Mouse (Mus musculus): ENCODE measurements around the gene Kcnq5.
A peak's percentile ranks its signal among the peaks of the same experiment; 100 is the strongest.
"Not testable (repeated sequence)": the region's sequence is repeated elsewhere in the genome, so short reads cannot be mapped to it uniquely, and the experiment has no call there.

Kcnq5 gene

DNA sequence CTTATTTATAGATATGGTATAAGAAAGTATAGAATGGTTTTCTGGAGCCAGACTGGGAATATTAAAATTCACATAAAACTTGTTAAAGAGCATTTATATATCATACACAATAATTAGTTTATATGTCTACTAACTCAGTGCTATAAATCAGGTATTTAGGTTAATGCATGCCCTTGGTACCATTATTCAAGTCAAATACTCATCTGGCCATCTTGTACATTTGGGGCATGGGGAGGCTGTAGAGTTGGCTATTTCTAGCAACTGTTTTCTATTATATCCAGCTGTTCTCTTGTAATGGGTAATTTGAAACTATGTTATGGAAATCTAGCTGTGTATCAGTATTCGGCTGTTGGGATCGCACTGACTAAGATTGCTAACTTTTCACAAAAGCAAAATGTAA is 339.3 kb downstream of the Kcnq5 start:
- no peak for DNase-seq

GRCm38 (mm10) chr1:21622039-21622438 is 339.7 kb downstream of the Kcnq5 start:
- no peak for DNase-seq

DNA sequence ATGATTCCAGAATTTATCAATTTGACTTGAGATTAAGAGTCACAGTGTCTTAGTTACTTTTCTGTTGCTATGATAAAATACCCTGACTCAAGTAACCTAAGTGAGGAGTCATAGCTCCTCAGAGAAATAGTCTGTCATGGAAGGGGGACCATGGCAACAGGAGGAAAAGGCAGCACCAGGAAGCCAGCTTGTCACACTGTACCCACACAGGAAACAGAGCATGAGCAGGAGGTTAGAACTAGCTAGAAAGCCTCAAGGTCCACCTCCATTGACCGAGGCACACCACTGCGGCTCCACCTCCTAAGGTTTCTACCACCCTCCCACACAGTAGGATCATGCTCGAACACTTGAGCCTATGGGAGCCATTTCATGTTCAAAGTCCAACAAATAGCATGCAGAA is 343.0 kb downstream of the Kcnq5 start:
- no peak for DNase-seq

DNA sequence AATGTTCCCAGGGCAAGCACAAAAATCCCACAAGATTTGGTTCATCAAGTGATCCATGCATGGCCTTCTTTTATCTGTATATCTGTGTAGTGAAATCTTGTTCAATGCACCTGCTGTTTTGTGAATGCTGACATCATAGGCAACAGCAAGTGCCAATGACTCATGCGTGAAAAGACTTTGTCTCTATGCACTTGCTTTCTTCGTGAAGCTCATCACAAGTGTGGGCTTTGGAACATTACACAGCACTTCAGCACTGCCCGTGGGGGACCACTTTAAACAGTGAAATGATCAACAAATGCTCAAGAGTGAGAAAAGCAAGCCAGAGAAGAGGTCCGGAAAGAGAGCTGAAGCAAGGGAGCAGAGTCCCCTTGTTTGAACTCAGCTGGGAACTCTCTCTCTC is 345.1 kb downstream of the Kcnq5 start:
- DNase-seq, result no peak

DNA sequence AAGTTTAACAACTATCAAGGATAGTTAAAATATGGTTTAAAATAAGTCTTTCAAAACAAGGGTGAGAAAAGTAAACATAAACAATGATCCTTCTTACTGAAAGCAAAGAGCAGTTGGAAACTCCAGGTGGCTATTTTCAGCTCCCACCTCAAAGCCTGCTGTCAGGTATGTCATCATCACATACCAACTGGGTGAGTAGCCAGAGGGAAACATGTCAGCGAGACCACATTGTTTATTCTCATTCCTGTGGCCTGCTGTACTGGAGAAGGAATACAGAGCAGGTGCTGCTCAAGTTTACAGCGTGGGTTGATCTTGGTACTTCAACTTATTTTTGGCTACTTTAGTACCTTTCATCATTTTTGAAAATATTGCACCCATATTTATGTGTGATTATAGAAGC is 347.8 kb downstream of the Kcnq5 start:
- no peak for DNase-seq

- DNase-seq, result no peak
Measured at GRCm38 (mm10) chr1:21604003-21604402, 357.7 kb downstream of the Kcnq5 start.

GRCm38 (mm10) chr1:21602567-21602966 is 359.2 kb downstream of the Kcnq5 start:
- DNase-seq, result no peak

GRCm38 (mm10) chr1:21600606-21601005 is 361.1 kb downstream of the Kcnq5 start:
- no peak for DNase-seq

GRCm38 (mm10) chr1:21593872-21594271 is 367.9 kb downstream of the Kcnq5 start:
- no peak for DNase-seq

- DNase-seq, result not testable (repeated sequence)
Measured at GRCm38 (mm10) chr1:21567397-21567796, 394.3 kb downstream of the Kcnq5 start.

- DNase-seq, result no peak
Measured at GRCm38 (mm10) chr1:21554630-21555029, 407.1 kb downstream of the Kcnq5 start.

DNA sequence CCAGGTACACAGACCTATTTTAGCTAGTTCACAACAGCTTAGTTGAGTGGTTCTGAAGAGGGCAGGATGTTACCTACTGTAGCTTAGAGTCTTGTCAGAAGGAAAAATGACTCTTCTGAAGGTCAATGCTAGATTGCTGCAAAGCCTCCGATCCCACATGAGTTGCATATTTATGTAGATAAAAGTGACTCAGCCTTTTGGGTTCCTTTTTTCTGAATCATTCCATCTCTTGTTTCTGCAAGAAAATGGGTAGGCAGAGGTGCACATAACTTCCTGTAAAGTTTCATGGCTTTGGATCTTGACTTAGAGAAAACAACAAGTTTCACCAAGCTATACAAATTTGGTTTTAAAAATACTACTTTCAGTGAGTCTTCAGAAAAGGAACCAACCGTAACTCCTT is 409.0 kb downstream of the Kcnq5 start:
- DNase-seq, result no peak

DNA sequence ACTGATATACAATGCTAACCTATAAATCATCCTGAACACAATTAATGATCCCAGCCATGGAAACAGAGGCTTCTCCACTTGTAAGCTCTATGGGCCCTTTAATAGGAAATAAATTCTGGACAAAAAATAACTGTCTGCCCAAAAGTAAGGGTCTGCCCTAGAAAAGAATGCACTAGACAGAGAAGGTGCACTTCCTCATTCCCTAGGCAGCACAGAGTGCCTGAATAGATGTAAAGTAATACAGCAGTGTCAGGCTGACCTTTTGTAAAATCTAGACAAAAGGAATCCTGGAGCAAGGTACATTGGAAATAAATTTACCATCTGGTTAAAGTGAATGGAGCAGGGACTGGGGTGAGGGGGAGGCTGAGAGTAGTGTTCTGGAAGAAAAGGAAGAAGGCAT is 417.8 kb downstream of the Kcnq5 start:
- no peak for DNase-seq

- DNase-seq, result no peak
Measured at GRCm38 (mm10) chr1:21539486-21539885, 422.3 kb downstream of the Kcnq5 start.

DNA sequence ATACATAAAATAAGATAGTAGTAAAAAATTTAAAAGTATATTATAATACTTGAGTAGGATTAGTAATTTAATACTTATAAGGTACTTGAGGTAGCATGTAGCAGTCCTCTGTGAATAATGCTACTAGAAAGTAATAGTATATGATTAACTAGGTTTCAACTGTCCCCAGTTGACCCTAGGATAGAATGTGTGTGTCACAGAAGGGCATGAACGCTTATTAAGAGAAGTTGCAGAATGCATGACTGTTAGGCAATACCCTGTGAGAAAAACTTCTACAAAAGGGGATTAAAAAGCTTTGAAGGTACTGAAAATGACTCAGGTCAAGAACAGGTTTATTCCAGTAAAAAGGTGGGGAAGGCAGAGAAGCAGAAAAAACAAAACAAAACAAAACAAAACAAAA is 430.9 kb downstream of the Kcnq5 start:
- DNase-seq, result no peak

- peak; percentile 47 for DNase-seq
Measured at GRCm38 (mm10) chr1:21521995-21522394, 439.7 kb downstream of the Kcnq5 start.

GRCm38 (mm10) chr1:21521475-21521874 is 440.3 kb downstream of the Kcnq5 start:
- no peak for DNase-seq

DNA sequence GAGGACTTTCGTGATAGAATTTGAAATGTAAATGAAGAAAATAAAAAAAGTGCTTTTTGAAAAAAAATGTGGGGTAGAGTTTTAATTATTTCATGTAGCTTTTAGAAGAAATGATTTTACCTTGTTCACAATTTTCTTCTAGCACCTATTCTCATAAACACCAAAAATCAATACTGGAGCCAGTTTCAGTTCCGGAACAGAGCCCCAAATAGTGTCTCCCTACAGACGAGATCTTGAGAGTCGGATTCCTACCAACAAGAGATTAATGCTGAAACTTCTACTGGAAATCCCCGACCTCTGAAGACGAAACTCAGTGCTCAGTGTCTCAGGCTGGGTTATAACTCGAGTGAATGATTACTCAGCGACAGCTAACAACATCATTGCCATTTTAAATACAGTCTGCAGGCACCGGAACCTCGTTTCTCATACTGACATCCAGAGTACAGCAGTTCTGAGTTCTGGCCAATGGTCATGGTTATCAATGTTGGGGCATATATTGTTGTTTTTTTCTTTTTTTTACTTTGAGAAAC is 441.6 kb downstream of the Kcnq5 start:
- no peak for DNase-seq

GRCm38 (mm10) chr1:21506665-21507064 is 455.1 kb downstream of the Kcnq5 start:
- no peak for DNase-seq

- no peak for DNase-seq
Measured at GRCm38 (mm10) chr1:21499815-21500534, 461.8 kb downstream of the Kcnq5 start.

GRCm38 (mm10) chr1:21496307-21496706 is 465.4 kb downstream of the Kcnq5 start:
- DNase-seq, result no peak

- DNase-seq, result no peak
Measured at GRCm38 (mm10) chr1:21488645-21489044, 473.1 kb downstream of the Kcnq5 start.

GRCm38 (mm10) chr1:21486266-21486665 is 475.5 kb downstream of the Kcnq5 start:
- DNase-seq, result no peak

GRCm38 (mm10) chr1:21469311-21469710 is 492.4 kb downstream of the Kcnq5 start:
- peak; percentile 78 for DNase-seq

- no peak for DNase-seq
Measured at GRCm38 (mm10) chr1:21466431-21466830, 495.3 kb downstream of the Kcnq5 start.

All from thymus, postnatal 14 days (tissue).